Mouse (Mus musculus): ENCODE results near the gene Rdh5.

Rdh5 gene

GRCm38 (mm10) chr10:128929638-128930378 lies 7.1 kb upstream of the Rdh5 start:
- no peak for DNase-seq (ENCODE audit: low spot score)

DNA sequence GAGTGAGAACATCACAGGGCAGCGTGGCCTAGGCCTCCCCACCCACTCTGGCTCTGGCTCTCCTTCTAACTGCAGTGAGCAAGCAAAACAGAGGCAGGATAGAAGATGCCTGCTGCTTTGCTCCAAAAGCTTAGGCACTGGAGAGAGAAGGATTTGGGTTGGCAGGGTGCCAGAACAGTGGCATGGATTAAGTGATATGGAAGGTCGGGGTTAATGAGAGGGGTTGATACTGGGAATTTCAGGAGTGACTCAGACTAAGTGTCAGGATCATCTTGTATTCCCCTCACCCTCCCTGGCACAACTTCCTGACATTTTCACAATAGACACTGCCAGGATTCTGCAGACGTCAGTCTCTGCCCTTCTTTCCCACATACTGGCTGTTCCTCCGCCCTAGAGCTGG lies 5.7 kb upstream of the Rdh5 start:
- DNase-seq (ENCODE audit: low spot score): no peak

DNA sequence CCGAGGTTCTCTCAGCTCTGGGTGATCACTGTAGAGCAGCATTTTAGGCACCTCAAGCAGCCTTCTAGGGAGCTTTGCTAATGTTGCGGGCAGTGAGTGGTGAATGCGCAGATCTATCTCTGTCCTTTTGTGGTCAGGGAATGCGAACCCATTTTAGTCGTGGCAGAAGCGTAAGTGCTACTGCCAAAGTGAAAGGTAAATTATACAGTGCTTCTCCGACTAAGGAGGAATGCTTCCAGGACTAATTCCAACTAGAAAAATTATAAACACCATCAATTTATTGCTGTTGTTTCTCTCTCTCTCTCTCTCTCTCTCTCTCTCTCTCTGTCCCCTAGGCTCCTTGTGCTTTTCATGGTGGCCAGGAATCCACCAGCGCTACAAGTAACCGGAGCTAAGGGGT lies 1.2 kb upstream of the Rdh5 start, which contains the start of gene Bloc1s1:
Gene Bloc1s1 (minus strand): TSS at position 101 of the 400 bp plus-strand sequence.
- DNase-seq (ENCODE audit: low spot score): no peak

DNA sequence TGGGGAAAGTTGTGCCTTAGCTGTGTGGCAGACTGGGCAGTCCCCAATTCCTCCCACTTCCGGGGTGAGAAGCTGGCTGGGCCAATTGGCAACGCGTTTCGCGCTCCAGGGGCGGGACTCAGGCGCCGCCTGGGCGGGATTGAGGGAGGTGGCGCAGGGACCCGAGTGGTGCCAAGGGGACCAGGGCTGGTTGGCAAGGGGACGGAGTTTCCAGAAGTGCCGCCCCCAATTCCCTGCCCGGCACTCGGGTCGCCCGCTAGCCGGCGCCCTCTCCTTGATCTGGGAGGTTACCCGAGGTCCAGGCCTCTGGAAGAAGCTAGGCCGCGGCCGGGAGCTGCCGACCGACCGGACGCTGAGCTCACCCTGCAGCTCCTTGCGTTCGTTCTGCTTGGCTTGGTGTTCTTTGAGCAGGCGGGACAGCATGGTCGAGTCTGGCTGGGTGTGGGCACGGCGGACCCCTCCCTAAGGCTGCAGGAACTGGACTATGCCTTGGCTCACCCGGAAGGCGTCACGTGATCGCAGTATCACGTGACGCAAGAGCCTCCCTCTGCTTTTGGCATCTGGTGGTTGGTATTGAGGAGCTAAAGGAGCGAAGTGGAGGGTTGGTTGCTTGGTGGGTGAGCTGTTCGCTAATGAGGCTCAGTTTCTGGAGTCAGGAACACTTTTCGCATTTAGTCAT lies 464 bp upstream of the Rdh5 start:
- peak; percentile 88 for DNase-seq (ENCODE audit: low spot score)

- DNase-seq (ENCODE audit: low spot score): no peak
These were observed 536 bp downstream of the Rdh5 start for GRCm38 (mm10) chr10:128921883-128922821.

GRCm38 (mm10) chr10:128921251-128921650 lies 1.4 kb downstream of the Rdh5 start:
- no peak for DNase-seq (ENCODE audit: low spot score)

DNA sequence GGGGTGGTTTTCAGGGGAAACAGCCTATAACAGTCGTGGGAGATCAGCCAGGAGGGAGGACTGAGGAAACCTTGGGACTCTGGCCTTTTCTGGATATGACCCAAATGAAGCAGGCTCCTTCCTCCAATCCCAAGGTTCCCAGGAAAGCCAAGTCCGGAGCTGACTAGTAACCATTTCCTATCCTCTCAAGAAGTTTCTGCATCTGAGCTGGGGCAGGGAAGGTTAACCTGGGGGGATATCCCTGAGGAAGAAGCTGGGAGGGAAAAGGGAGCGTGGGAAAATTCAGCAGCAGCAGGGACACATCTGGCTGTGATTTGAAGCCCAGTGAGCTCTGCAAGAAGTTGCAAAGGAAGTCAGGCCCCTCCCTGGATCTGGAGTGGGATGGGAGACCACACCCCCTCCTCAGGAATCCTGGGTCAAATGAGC lies 1.9 kb downstream of the Rdh5 start:
- no peak for DNase-seq (ENCODE audit: low spot score)

DNA sequence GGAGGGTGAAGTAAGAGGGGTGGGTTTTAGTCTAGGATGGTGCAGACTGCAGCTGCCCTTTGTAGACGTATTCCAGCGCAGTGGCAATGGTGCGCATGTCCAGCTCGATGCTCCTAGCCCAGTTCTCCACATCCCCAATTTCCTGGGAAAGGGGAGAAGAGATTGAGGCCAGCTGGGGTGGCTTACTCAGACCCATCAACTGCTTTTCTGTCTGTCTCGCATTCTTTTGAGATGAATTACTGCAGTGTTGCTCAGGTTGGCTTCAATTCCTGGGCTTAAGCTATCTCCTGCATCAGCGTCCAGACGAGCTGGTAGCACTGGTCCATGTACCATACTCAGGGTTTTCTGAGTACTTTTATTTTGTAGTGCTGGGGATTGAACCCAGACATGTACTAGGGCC lies 2.7 kb downstream of the Rdh5 start:
- no peak for DNase-seq (ENCODE audit: low spot score)

DNA sequence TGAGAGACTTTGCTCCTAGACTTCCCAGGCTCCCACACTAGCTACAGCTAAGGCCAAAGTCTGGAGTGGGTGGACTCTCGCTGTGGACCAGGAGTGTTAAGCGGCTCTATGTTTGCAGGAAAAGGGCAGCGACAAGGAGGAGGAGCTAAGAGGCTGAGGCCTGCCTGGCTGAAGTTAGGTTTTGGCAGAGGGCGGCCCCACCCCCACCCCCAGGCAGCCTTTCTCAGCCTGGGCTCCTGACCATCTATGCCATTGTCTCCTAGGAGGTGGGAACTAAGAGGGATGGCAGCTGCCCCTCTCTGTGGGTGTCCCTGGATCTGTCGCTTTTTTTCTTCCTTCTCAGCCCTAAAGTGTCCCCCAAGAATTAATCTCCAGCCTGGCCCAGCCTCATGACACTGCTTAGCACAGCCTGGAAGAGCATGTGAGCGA lies 3.5 kb downstream of the Rdh5 start:
- no peak for DNase-seq (ENCODE audit: low spot score)

GRCm38 (mm10) chr10:128918246-128918645 lies 4.4 kb downstream of the Rdh5 start:
- no peak for DNase-seq (ENCODE audit: low spot score)

GRCm38 (mm10) chr10:128917400-128917799 lies 5.3 kb downstream of the Rdh5 start:
- DNase-seq (ENCODE audit: low spot score): no peak

DNA sequence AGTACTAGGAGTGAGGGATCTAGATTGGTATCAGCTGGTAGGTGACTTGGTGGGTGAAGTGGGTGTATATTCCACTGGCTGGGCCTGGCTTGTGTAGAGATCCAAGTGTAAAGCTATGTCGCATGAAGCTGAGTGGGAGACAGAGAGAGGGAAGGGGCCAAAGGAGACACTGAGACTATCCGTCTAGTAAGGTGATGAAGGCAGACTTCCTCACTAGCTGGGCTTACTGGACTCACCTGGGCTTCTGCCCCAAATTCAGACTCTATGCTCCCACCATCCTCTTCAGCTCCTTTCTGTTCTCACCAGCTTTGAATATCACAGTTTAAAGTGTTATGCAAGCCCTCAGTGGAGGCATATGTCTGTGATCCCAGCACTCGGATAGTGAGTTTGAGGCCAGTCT lies 6.0 kb downstream of the Rdh5 start:
- DNase-seq (ENCODE audit: low spot score): no peak

DNA sequence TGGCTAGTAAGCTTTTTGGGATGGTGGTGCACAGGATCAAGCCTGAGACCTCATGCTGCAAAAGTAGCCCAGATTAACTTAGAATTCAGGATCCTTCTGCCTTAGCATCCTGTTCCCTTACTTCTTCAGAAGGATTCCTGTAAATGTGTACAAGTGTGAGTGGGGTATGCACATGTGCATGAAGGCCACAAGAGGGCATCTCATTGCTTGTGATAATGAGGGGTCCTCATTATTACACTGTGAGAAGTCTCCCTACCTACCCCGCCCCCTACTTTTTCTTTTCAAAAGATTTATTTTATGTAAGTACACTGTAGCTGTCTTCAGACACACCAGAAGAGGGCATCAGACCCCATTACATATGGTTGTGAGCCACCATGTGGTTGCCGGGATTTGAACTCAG lies 7.1 kb downstream of the Rdh5 start:
- DNase-seq (ENCODE audit: low spot score): no peak

DNA sequence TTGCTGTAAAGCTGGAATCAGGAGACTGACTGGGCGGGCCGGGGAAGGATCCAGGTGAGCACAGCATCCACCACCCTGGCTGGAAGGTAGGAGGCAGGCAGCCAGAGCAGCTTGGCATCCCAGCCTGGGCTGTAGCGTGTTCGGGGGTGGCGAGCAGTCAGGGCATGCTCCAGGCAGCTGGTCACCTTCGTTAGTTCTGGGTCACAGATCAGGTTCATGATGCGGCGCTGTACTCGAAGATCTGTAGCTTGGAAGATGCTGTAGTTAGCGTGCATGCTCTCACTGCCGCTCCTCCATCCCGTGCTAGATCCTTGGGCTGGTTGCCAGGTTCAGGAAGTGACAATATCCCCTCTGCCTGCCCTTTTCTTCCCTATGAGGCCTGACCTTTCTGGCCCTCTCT lies 9.0 kb downstream of the Rdh5 start:
- no peak for DNase-seq (ENCODE audit: low spot score)

GRCm38 (mm10) chr10:128913219-128913618 lies 9.5 kb downstream of the Rdh5 start:
- peak; percentile 77 for DNase-seq (ENCODE audit: low spot score)

DNA sequence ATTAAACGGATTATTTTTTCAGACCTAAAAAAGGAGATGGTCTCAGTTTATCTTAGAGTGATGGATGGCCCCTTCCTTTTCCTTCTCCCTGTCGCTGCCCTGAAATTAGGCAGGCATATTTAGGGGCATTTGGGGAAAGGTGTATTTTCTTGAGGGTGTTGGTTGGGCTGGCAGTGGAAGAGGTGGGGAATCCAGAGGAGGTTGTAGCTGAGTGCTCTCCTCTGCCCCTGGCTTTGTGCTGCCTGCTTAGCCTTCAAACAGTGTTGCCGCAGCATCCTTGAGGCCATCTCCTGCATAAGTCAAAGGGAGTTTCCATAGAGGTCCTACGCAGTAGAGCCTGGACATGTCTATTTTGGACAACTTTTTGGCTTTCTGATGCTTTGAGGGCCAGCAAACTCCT lies 9.9 kb downstream of the Rdh5 start:
- no peak for DNase-seq (ENCODE audit: low spot score)

- DNase-seq (ENCODE audit: low spot score): no peak
These were observed 10.4 kb downstream of the Rdh5 start for GRCm38 (mm10) chr10:128912268-128912667.

- DNase-seq (ENCODE audit: low spot score): no peak
These were observed 11.3 kb downstream of the Rdh5 start for GRCm38 (mm10) chr10:128911430-128911829.

DNA sequence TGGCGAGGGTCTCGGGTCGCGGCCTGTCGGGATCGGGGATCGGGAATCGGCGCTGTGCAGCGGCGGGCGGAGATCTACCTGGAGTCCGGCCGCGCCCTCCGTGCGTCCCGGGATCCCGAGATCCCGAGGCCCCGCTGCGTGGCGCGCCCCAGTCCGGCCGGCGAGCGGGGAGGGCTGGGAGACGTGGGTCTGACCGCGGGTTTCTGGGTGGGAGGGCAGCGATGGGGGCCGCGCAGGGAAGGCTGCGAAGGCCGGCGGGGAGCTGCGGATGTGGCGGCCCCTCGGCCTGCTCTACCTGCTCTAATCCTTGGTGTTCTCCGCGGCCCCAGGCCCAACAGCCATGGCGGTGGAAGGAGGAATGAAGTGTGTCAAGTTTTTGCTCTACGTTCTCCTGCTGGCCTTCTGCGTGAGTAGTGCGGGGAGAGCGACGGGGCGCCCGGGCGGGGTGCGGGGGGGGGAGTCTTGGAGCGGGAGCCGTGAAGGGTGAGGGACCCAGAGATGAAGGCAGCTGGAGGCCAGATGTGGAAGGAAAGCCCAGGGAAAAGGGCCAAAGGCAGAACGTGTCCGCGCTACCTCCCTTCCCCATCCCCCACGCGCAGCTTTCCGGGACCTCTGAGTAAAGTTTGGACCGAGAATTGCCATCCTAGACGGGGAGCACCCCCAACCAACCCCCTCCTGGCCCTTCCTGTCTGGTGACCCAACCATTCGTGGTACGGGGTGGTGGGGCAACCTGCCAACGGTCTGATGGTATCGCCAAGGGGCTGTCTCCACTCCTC lies 12.4 kb downstream of the Rdh5 start:
- no peak for DNase-seq (ENCODE audit: low spot score)

DNA sequence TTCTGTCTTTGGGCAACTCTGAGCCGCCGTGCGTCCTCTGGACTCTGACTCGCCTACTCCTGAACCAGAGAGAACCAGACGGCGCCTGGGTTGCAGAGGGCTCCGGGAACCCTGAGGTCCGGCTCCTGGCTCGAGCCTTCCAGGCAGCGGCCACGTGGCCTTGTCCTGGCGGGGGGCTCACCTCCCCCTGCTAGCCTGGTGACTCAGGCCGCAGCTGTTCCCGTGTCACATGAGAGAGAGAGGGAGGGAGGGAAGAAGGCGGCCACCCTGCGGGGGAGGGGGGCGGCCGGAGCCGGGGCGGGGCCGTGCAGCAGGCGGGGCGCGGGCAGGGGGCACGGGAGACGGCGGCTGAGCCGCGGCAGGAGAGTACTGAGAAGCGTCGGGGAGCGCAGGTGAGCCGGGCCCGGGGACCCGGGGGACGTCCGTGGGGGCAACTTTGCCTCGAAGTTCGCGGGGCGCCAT lies 13.1 kb downstream of the Rdh5 start:
- no peak for DNase-seq (ENCODE audit: low spot score)

- no peak for DNase-seq (ENCODE audit: low spot score)
These were observed 13.8 kb downstream of the Rdh5 start for GRCm38 (mm10) chr10:128908778-128909448.

Measured in T-cell, adult 2 months (primary cell).